Mouse (Mus musculus) lung, postnatal 25 days (tissue): ENCODE measurements at regions not wholly inside any gene's neighbourhood (a gene's known extent, or its start where the extent isn't known, plus 50 kb on each side); places are given as distances from the start of the nearest gene placed in this dataset.

Experiments used
- DNase-seq: peaks from one replicate; pipeline ENCODE4 v3.0.0; 2022; ENCODE audit warnings: low spot score

- DNase-seq, result no peak
These were observed 73.1 kb downstream of the Rps15a start for GRCm38 (mm10) chr7:118042914-118043313.

- DNase-seq, result no peak
These were observed 76.1 kb downstream of the Rps15a start for GRCm38 (mm10) chr7:118039862-118040261.

GRCm38 (mm10) chr7:118037062-118037461 lies 78.9 kb downstream of the Rps15a start:
- DNase-seq, result no peak

- no peak for DNase-seq
These were observed 89.9 kb downstream of the Rps15a start for GRCm38 (mm10) chr7:118026106-118026526.

GRCm38 (mm10) chr7:118004620-118005019 lies 111.4 kb downstream of the Rps15a start:
- DNase-seq, result no peak

GRCm38 (mm10) chr7:118001881-118002280 lies 114.1 kb downstream of the Rps15a start:
- no peak for DNase-seq

GRCm38 (mm10) chr7:118001121-118001520 lies 114.9 kb downstream of the Rps15a start:
- peak; percentile 0 for DNase-seq

GRCm38 (mm10) chr7:117982177-117982576 lies 133.8 kb downstream of the Rps15a start:
- no peak for DNase-seq

GRCm38 (mm10) chr7:117971176-117971575 lies 144.8 kb downstream of the Rps15a start:
- DNase-seq, result no peak

- no peak for DNase-seq
These were observed 172.6 kb downstream of the Rps15a start for GRCm38 (mm10) chr7:117943435-117943834.

GRCm38 (mm10) chr7:117939618-117940017 lies 176.4 kb downstream of the Rps15a start:
- DNase-seq, result no peak

GRCm38 (mm10) chr7:117934908-117935307 lies 181.1 kb downstream of the Rps15a start:
- no peak for DNase-seq

- no peak for DNase-seq
These were observed 184.6 kb downstream of the Rps15a start for GRCm38 (mm10) chr7:117931234-117931895.

GRCm38 (mm10) chr7:117930392-117930791 lies 185.6 kb downstream of the Rps15a start:
- DNase-seq, result no peak

- DNase-seq, result no peak
These were observed 189.6 kb downstream of the Rps15a start for GRCm38 (mm10) chr7:117926396-117926795.

GRCm38 (mm10) chr7:117922270-117922669 lies 193.7 kb downstream of the Rps15a start:
- no peak for DNase-seq

GRCm38 (mm10) chr7:117918206-117918995 lies 197.6 kb downstream of the Rps15a start:
- no peak for DNase-seq

- no peak for DNase-seq
These were observed 199.1 kb downstream of the Rps15a start for GRCm38 (mm10) chr7:117916915-117917314.

GRCm38 (mm10) chr7:117912453-117912852 lies 203.5 kb downstream of the Rps15a start:
- DNase-seq, result peak; percentile 19

- DNase-seq, result no peak
These were observed 204.9 kb downstream of the Rps15a start for GRCm38 (mm10) chr7:117911062-117911461.

- DNase-seq, result no peak
These were observed 219.5 kb downstream of the Rps15a start for GRCm38 (mm10) chr7:117896528-117896927.

- DNase-seq, result no peak
These were observed 228.7 kb downstream of the Rps15a start for GRCm38 (mm10) chr7:117887288-117887687.

GRCm38 (mm10) chr7:117882803-117883202 lies 233.2 kb downstream of the Rps15a start:
- DNase-seq, result peak; percentile 28
